ENCODE assay signal across 8 mouse cellular contexts in genomic region chr10:7589592-7590233, GRCm38 (mm10). TPM values are rescaled to one million over a fixed set of nuclear protein-coding genes. Genes with fewer than 3 reads are reported as not detected.
A peak's percentile ranks its signal among the peaks of the same experiment; 100 is the strongest.
DNase-seq lines count a peak whose midpoint lies in the region; ATAC-seq and TF ChIP-seq lines count a peak whose summit lies in the region.

TSS of gene Lrp11 (plus strand) at chr10:7589800.

- ATAC-seq in erythroblast, adult 5-6 weeks (replicated peaks; ENCODE audit: low FRiP score, poor library complexity, severe bottlenecking) = peak; percentile 96
- ATAC-seq in kidney, embryonic 16.5 days (ENCODE audit: low FRiP score, low TSS enrichment) = peak; percentile 98

- peak within 1 kb of the TSS; percentile 66 for H3K9ac ChIP-seq in kidney, embryonic 16.5 days (replicated peaks; ENCODE audit: low read length)
- peak within 1 kb of the TSS; percentile 75 for H3K9ac ChIP-seq in liver, adult 2 months (ENCODE audit: low read depth, low read length)

- DNase-seq in B cell, adult 2 months = peak; percentile 96 to 98
- peak; percentile 97 for DNase-seq in brain, adult 2 months (ENCODE audit: low read depth, low spot score)
- peak; percentile 96 for DNase-seq in heart, embryonic 10.5 days (ENCODE audit: low spot score)
- DNase-seq in liver, adult 2 months (ENCODE audit: extremely low read depth, low read depth, low spot score) = peak; percentile 75
- DNase-seq in splenic B cell, adult 2 months (ENCODE audit: low read depth, low spot score) = peak; percentile 95

- H3K4me3 ChIP-seq in heart, embryonic 10.5 days = peak within 1 kb of the TSS; percentile 88
- peak within 1 kb of the TSS; percentile 57 for H3K4me3 ChIP-seq in kidney, embryonic 16.5 days (ENCODE audit: low read length)
- H3K4me3 ChIP-seq in liver, adult 2 months (ENCODE audit: insufficient read depth, low read depth, low read length) = peak within 1 kb of the TSS; percentile 73
- H3K4me3 ChIP-seq in myocyte = peak within 1 kb of the TSS; percentile 20

- H3K27me3 ChIP-seq in heart, embryonic 10.5 days (ENCODE audit: insufficient read depth, poor library complexity, severe bottlenecking) = peaks cover 22% of the 10 kb centered on the region; the same call in 1 of the 2 replicates
- peaks cover 18% of the 10 kb centered on the region for H3K27me3 ChIP-seq in kidney, embryonic 16.5 days (ENCODE audit: insufficient read depth, low read length)
- H3K27me3 ChIP-seq in liver, adult 2 months (ENCODE audit: control insufficient read depth, insufficient read depth, low read length) = no peaks in the 10 kb centered on the region
- H3K27me3 ChIP-seq in myocyte (ENCODE audit: control insufficient read depth, insufficient read depth, insufficient read length) = no peaks in the 10 kb centered on the region
- no peaks in the 10 kb centered on the region; the same call in 1 of the 2 replicates for H3K27me3 ChIP-seq in splenic B cell, adult 2 months (ENCODE audit: control insufficient read depth, insufficient read depth, low read length, poor library complexity, severe bottlenecking)

- peak within 1 kb of the TSS; percentile 67 for H3K27ac ChIP-seq in heart, embryonic 10.5 days
- H3K27ac ChIP-seq in kidney, embryonic 16.5 days (ENCODE audit: low read length) = no peak within 1 kb of the TSS
- peak within 1 kb of the TSS; percentile 5 for H3K27ac ChIP-seq in liver, adult 2 months (replicated peaks; ENCODE audit: insufficient read depth, low read depth, low read length)

- no peaks in the 10 kb centered on the region for H3K36me3 ChIP-seq in heart, embryonic 10.5 days
- H3K36me3 ChIP-seq in kidney, embryonic 16.5 days (ENCODE audit: insufficient read depth, low read length) = no peaks in the 10 kb centered on the region
- no peaks in the 10 kb centered on the region for H3K36me3 ChIP-seq in liver, adult 2 months (ENCODE audit: control insufficient read depth, insufficient read depth, low read length)
- no peaks in the 10 kb centered on the region for H3K36me3 ChIP-seq in myocyte (ENCODE audit: control insufficient read depth, insufficient read depth)
- H3K36me3 ChIP-seq in splenic B cell, adult 2 months (ENCODE audit: control insufficient read depth, insufficient read depth, low read length, poor library complexity, severe bottlenecking) = no peaks in the 10 kb centered on the region

- no peaks in the 10 kb centered on the region; the same call in 1 of the 2 replicates for H3K9me3 ChIP-seq in heart, embryonic 10.5 days
- H3K9me3 ChIP-seq in kidney, embryonic 16.5 days (ENCODE audit: low read length) = no peaks in the 10 kb centered on the region

- H3ac ChIP-seq in myocyte (ENCODE audit: control insufficient read depth, insufficient read length) = peak within 1 kb of the TSS; percentile 30

- 0 out of 2 replicates have a peak, but pooled peaks have one; percentile 17 for TF ChIP-seq CTCF in liver, adult 2 months (IDR thresholded peaks at IDR 0.05; ENCODE audit: low read depth, low read length)

- H3K4me2 ChIP-seq in kidney, embryonic 16.5 days (replicated peaks; ENCODE audit: low read depth, low read length) = peak within 1 kb of the TSS; percentile 95
- peak within 1 kb of the TSS; percentile 73 for H3K4me2 ChIP-seq in myocyte (ENCODE audit: low read depth)

- no peak; the same call in 1 of the 2 replicates for TF ChIP-seq POLR2A in liver, adult 2 months (IDR thresholded peaks at IDR 0.05; ENCODE audit: extremely low read depth, insufficient read depth, low read length)
- TF ChIP-seq POLR2A in myocyte (IDR thresholded peaks at IDR 0.05; ENCODE audit: insufficient read length, low read depth) = peak; percentile 67

- no peaks in the 10 kb centered on the region for H3K79me2 ChIP-seq in liver, adult 2 months (ENCODE audit: control insufficient read depth, insufficient read depth, low read length)
- no peaks in the 10 kb centered on the region for H3K79me2 ChIP-seq in myocyte (ENCODE audit: control insufficient read depth, insufficient read depth)

- WGBS in heart, embryonic 10.5 days = under 1% methylated on average over 75 of the region's 76 CpGs
- WGBS in kidney, embryonic 16.5 days = under 1% methylated on average over 72 of the region's 76 CpGs
- WGBS in liver, adult 2 months = under 1% methylated on average over 70 of the region's 76 CpGs

- peaks cover 8% of the 10 kb centered on the region; the same call in 1 of the 2 replicates for H3K4me1 ChIP-seq in heart, embryonic 10.5 days
- peaks cover 8% of the 10 kb centered on the region; the same call in 1 of the 2 replicates for H3K4me1 ChIP-seq in kidney, embryonic 16.5 days (ENCODE audit: insufficient read depth, low read length)
- peaks cover 2% of the 10 kb centered on the region for H3K4me1 ChIP-seq in liver, adult 2 months (ENCODE audit: control insufficient read depth, insufficient read depth, low read length)

TF ChIP-seq in myocyte, 11 proteins besides CTCF, POLR2A, EP300 and RAD21:
- TF ChIP-seq CEBPB (IDR thresholded peaks at IDR 0.05; ENCODE audit: insufficient read depth, poor library complexity, severe bottlenecking) = no peak
- no peak for TF ChIP-seq E2F4 (IDR thresholded peaks at IDR 0.05; ENCODE audit: insufficient read depth)
- peak; percentile 44 for TF ChIP-seq POLR2AphosphoS2 (IDR thresholded peaks at IDR 0.05; ENCODE audit: insufficient read length, low read depth)
- peak in 1 of 3 experiments; percentile 20 for TF ChIP-seq MYOD1 (IDR thresholded peaks at IDR 0.05; ENCODE audit: control insufficient read depth in 1 of 3, insufficient read length in 2 of 3, low read depth in 2 of 3)
- no peak for TF ChIP-seq TCF3 (IDR thresholded peaks at IDR 0.05; ENCODE audit: insufficient read length, low read depth)
- peak in 2 of 3 experiments; percentile 26 to 41 for TF ChIP-seq MYOG (IDR thresholded peaks at IDR 0.05; ENCODE audit: control insufficient read depth in 1 of 3, insufficient read depth in 1 of 3, insufficient read length in 2 of 3, low read depth in 2 of 3)
- TF ChIP-seq MAX (IDR thresholded peaks at IDR 0.05; ENCODE audit: low read depth) = no peak
- peak; percentile 34 for TF ChIP-seq SRF (IDR thresholded peaks at IDR 0.05; ENCODE audit: control insufficient read depth, insufficient read length, low read depth)
- TF ChIP-seq TCF12 (IDR thresholded peaks at IDR 0.05; ENCODE audit: insufficient read depth, poor library complexity, severe bottlenecking) = no peak
- peak; percentile 91 for TF ChIP-seq REST (IDR thresholded peaks at IDR 0.05; ENCODE audit: insufficient read depth, insufficient read length)
- no peak for TF ChIP-seq USF1 (IDR thresholded peaks at IDR 0.05; ENCODE audit: low read depth)

RNA-seq across cellular contexts. Expression of gene Lrp11, which starts in this region (rescaled TPM):
- total RNA-seq in erythroblast, adult 5-6 weeks (2015; ENCODE audit: low replicate concordance) = 4.0 TPM in 1 of 2 replicates, not detected in the other
- total RNA-seq in erythroblast, adult 5-6 weeks (2017; ENCODE audit: low replicate concordance) = not detected in 2 replicates
- 3.5 and 3.7 TPM in 2 replicates for polyA plus RNA-seq in heart, embryonic 10.5 days (2016; fragmentation: Nextera tagmentation; extraction: Ambion mirVana)
- polyA plus RNA-seq in kidney, embryonic 16.5 days (2015; fragmentation: Nextera tagmentation; extraction: Ambion mirVana) = 1.5 and 1.7 TPM in 2 replicates
- total RNA-seq in liver, adult 2 months (2014; rRNA removed) = 1.4 and 3.0 TPM in 2 replicates
- 1.2 and 2.0 TPM in 2 replicates for polyA plus RNA-seq in liver, adult 2 months (2012; rRNA removed)
- 4.8 TPM for polyA plus RNA-seq in myocyte (2012; fragmentation: generic; extraction: Trizol)

Comparison
In these comparisons a context has a peak if more than half of its experiments do, and no peak if none do; other contexts are left out.
1. H3K4me3 ChIP-seq: peak in every context shown above with its lines; median percentile 88 in heart, embryonic 10.5 days; 73 in liver, adult 2 months; 57 in kidney, embryonic 16.5 days; 20 in myocyte.